Mouse (Mus musculus): ENCODE results near the gene Rgs14.

DNA sequence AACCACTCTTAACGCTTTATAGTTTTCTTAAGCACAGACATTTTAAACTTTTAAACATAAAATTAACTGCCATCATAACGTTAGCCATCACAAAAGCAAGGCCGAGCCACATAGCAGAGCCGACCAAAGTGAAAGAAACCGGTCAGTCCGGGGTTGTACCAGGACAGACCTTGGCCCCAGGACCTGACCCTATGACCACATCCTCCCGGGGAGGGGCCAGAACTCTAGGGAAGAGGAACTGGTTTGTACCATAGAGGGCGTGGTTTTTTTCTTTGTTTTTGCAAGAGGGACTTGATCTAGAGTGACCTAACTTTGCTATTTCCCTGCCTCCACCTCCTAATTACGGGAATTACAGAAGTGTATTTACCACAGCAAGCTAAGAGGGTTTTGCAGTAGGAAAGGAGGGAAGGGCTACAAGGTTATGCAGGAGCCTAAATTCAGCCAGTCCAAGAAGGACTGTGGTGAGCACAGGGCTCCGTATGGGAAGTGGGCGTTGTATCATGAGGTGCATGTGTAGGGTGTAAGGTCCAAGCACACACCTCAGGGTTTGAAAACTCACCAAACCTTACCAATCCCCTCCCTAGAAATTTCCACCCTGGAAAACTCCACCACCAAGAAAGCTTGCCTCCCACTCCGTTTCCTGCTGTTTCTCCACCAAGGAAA is 59.8 kb downstream of the Rgs14 start:
- TF ChIP-seq CTCF (IDR thresholded peaks at IDR 0.05; ENCODE audit: low read depth, low read length) (no peak), POLR2A (IDR thresholded peaks at IDR 0.05; ENCODE audit: borderline replicate concordance, low read depth, low read length) (no peak)

Data from bone marrow macrophage, adult 2 months (primary cell).